Mouse (Mus musculus) cerebellum, adult 11 months (tissue): ENCODE data around the gene Gm20905.
"Not testable (repeated sequence)": the region's sequence is repeated elsewhere in the genome, so short reads cannot be mapped to it uniquely, and the experiment has no call there.

Experiments
- DNase-seq: peaks from one replicate; pipeline ENCODE4 v3.0.0; 2022

Gm20905 gene

DNA sequence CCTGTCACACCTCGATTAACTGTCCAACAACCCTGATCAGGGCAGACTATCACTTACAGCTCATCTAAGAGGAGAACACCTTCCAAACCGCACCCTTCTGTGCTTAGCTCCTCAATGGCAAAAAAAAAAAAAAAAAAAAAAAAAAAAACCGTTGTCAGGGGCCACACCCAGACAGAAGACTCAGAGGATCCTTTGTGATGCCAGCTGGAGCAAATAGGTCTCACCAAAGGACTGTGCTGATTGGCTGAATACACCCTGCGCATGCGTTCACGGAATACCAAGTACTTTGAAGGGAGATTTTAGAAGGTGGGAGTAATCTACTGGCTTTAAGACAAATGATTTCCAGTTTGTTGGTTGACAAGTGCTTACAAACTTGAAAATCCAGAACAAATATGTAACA lies at the start of gene Gm20905:
Gm20905 (minus strand) TSS at position 101 of the 400 bp plus-strand sequence.
- not testable (repeated sequence) for DNase-seq
